Mouse (Mus musculus) CH12.LX (cell line): ENCODE measurements around the gene Kank1. TPM values are rescaled to one million over a fixed set of nuclear protein-coding genes. Genes with fewer than 3 reads are reported as not detected.

Experiments
- DNase-seq: peaks from one replicate; pipeline ENCODE4 v3.0.0-alpha.2; 2013; ENCODE audit errors: extremely low read depth
- H3K27ac ChIP-seq: 2 replicates; pipeline ENCODE4 v1.5.1; 2012; ENCODE audit warnings: low read depth, mild to moderate bottlenecking, control low read depth, moderate library complexity; ENCODE audit not compliant: insufficient read depth
- H3K27me3 ChIP-seq: replicated peaks from 2 replicates; pipeline ENCODE3; 2012; ENCODE audit warnings: inconsistent platforms
- H3K36me3 ChIP-seq, 2 experiments: replicated peaks in 1 of 2; 2 replicates each; pipeline versions ENCODE3 to v1.6.1; 2012; ENCODE audit warnings: inconsistent platforms in 1 of 2, low read length in 1 of 2, mild to moderate bottlenecking in 1 of 2, mixed read lengths in 1 of 2, moderate library complexity in 1 of 2; ENCODE audit not compliant: control insufficient read depth in 1 of 2, insufficient read depth in 1 of 2
- H3K4me1 ChIP-seq, 2 experiments: 2 replicates each; pipeline ENCODE4 v1.6.1; 2012; ENCODE audit warnings: inconsistent platforms in 1 of 2, moderate library complexity in 1 of 2; ENCODE audit not compliant: insufficient read depth in 2 of 2, control insufficient read depth in 1 of 2
- H3K4me2 ChIP-seq: 2 replicates; pipeline ENCODE4 v1.6.1; 2012; ENCODE audit warnings: low read depth, mild to moderate bottlenecking, control low read depth; ENCODE audit not compliant: poor library complexity, insufficient read depth, severe bottlenecking
- H3K4me3 ChIP-seq, 3 experiments: fragments of 150-350 bp in 1 of 3; sonication (generic) in 1 of 3; replicated peaks in 1 of 3; 2 replicates each; pipeline versions ENCODE3 to v1.5.1; 2011 to 2012; ENCODE audit warnings: low read depth in 2 of 3, low read length in 2 of 3, mild to moderate bottlenecking in 2 of 3, moderate library complexity in 2 of 3, control low read depth in 1 of 3, improper control_type of control experiment in 1 of 3, inconsistent platforms in 1 of 3, mixed read lengths in 1 of 3; ENCODE audit not compliant: poor library complexity in 1 of 3
- H3K79me2 ChIP-seq: replicated peaks from 2 replicates; pipeline ENCODE4 v1.6.1; 2012; ENCODE audit warnings: mild to moderate bottlenecking, moderate library complexity; ENCODE audit not compliant: control insufficient read depth, poor library complexity, insufficient read depth, severe bottlenecking; ENCODE audit errors: extremely low read depth
- H3K9ac ChIP-seq: 2 replicates; pipeline ENCODE4 v1.6.1; 2012; ENCODE audit warnings: low read depth, mild to moderate bottlenecking, control low read depth, moderate library complexity; ENCODE audit not compliant: insufficient read depth
- H3K9me3 ChIP-seq: replicated peaks from 2 replicates; pipeline ENCODE3; 2012; ENCODE audit warnings: low read length, inconsistent platforms, mixed read lengths
- BHLHE40 ChIP-seq: IDR thresholded peaks from 2 replicates; pipeline ENCODE4 v1.6.1; 2011; ENCODE audit warnings: mild to moderate bottlenecking, low read depth, low read length, improper control_type of control experiment
- CHD2 ChIP-seq: IDR thresholded peaks from 2 replicates; pipeline ENCODE4 v1.6.1; 2011; ENCODE audit warnings: low read length, improper control_type of control experiment
- ELF1 ChIP-seq: IDR thresholded peaks from 2 replicates; pipeline ENCODE4 v1.6.1; 2014; ENCODE audit warnings: low read depth, mild to moderate bottlenecking, inconsistent platforms, low read length, improper control_type of control experiment
- EP300 ChIP-seq: IDR thresholded peaks from 2 replicates; pipeline ENCODE4 v1.6.1; 2011; ENCODE audit warnings: low read length, improper control_type of control experiment
- HCFC1 ChIP-seq: IDR thresholded peaks from 2 replicates; pipeline ENCODE4 v1.6.1; 2012; ENCODE audit warnings: low read depth, mild to moderate bottlenecking, inconsistent platforms, low read length, improper control_type of control experiment
- IRF4 ChIP-seq: IDR thresholded peaks from 2 replicates; pipeline ENCODE4 v1.6.1; 2014; ENCODE audit warnings: low read depth, mild to moderate bottlenecking, inconsistent platforms, low read length, improper control_type of control experiment
- JUN ChIP-seq: IDR thresholded peaks from 2 replicates; pipeline ENCODE4 v1.6.1; 2011; ENCODE audit warnings: low read depth, mild to moderate bottlenecking, low read length, improper control_type of control experiment, moderate library complexity; ENCODE audit not compliant: insufficient read depth
- JUND ChIP-seq: conservative IDR thresholded peaks from 2 replicates; pipeline ENCODE4 v1.6.1; 2011; ENCODE audit warnings: low read depth, low read length, improper control_type of control experiment
- KAT2A ChIP-seq: IDR thresholded peaks from 2 replicates; pipeline ENCODE4 v1.6.1; 2012; ENCODE audit warnings: low read length, improper control_type of control experiment, inconsistent platforms; ENCODE audit not compliant: insufficient replicate concordance
- MAFK ChIP-seq: IDR thresholded peaks from 2 replicates; pipeline ENCODE4 v1.6.1; 2011; ENCODE audit warnings: low read length, improper control_type of control experiment; ENCODE audit not compliant: insufficient replicate concordance
- MAX ChIP-seq: IDR thresholded peaks from 2 replicates; pipeline ENCODE4 v1.6.1; 2011; ENCODE audit warnings: low read length, improper control_type of control experiment
- MEF2A ChIP-seq: IDR thresholded peaks from 2 replicates; pipeline ENCODE4 v1.6.1; 2014; ENCODE audit warnings: low read depth, mild to moderate bottlenecking, inconsistent platforms, low read length, improper control_type of control experiment, borderline replicate concordance
- MXI1 ChIP-seq: IDR thresholded peaks from 2 replicates; pipeline ENCODE4 v1.6.1; 2011; ENCODE audit warnings: mild to moderate bottlenecking, low read depth, low read length, improper control_type of control experiment
- MYC ChIP-seq: IDR thresholded peaks from 2 replicates; pipeline ENCODE4 v1.6.1; 2011; ENCODE audit warnings: low read depth, mild to moderate bottlenecking, improper control_type of control experiment, low read length
- NELFE ChIP-seq: IDR thresholded peaks from 2 replicates; pipeline ENCODE4 v1.6.1; 2011; ENCODE audit warnings: low read depth, low read length, improper control_type of control experiment
- NRF1 ChIP-seq: IDR thresholded peaks from 2 replicates; pipeline ENCODE4 v1.6.1; 2014; ENCODE audit warnings: low read depth, mild to moderate bottlenecking, inconsistent platforms, low read length, improper control_type of control experiment, moderate library complexity
- POLR2AphosphoS2 ChIP-seq: IDR thresholded peaks from 2 replicates; pipeline ENCODE4 v1.6.1; 2011; ENCODE audit warnings: low read depth, low read length, improper control_type of control experiment
- RCOR1 ChIP-seq: conservative IDR thresholded peaks from 2 replicates; pipeline ENCODE4 v1.6.1; 2012; ENCODE audit warnings: low read depth, mild to moderate bottlenecking, inconsistent platforms, low read length, improper control_type of control experiment
- TBP ChIP-seq: conservative IDR thresholded peaks from 2 replicates; pipeline ENCODE4 v1.6.1; 2011; ENCODE audit warnings: low read depth, low read length, improper control_type of control experiment
- TCF12 ChIP-seq: IDR thresholded peaks from 2 replicates; pipeline ENCODE4 v1.6.1; 2014; ENCODE audit warnings: low read depth, mild to moderate bottlenecking, inconsistent platforms, low read length, improper control_type of control experiment
- UBTF ChIP-seq: IDR thresholded peaks from 2 replicates; pipeline ENCODE4 v1.6.1; 2012; ENCODE audit warnings: low read depth, mild to moderate bottlenecking, inconsistent platforms, low read length, improper control_type of control experiment, moderate library complexity
- USF1 ChIP-seq: IDR thresholded peaks from 2 replicates; pipeline ENCODE4 v1.6.1; 2014; ENCODE audit warnings: low read depth, mild to moderate bottlenecking, inconsistent platforms, low read length, improper control_type of control experiment
- USF2 ChIP-seq: conservative IDR thresholded peaks from 2 replicates; pipeline ENCODE4 v1.6.1; 2011; ENCODE audit warnings: low read depth, low read length, improper control_type of control experiment
- ZC3H11A ChIP-seq: IDR thresholded peaks from 2 replicates; pipeline ENCODE4 v1.6.1; 2012; ENCODE audit warnings: low read depth, mild to moderate bottlenecking, inconsistent platforms, low read length, improper control_type of control experiment
- ZKSCAN1 ChIP-seq: IDR thresholded peaks from 2 replicates; pipeline ENCODE4 v1.6.1; 2012; ENCODE audit warnings: low read depth, inconsistent platforms, low read length, improper control_type of control experiment, borderline replicate concordance
- ZNF384 ChIP-seq: IDR thresholded peaks from 2 replicates; pipeline ENCODE4 v1.6.1; 2012; ENCODE audit warnings: low read depth, low read length, improper control_type of control experiment, inconsistent platforms
- dilution Hi-C: fragments of 300-500 bp; cut with MboI; formaldehyde crosslinking; loops from 2 replicates; pipeline ENCODE4 v1.14.3; 2020; ENCODE audit warnings: low sequenced_read_pairs; ENCODE audit not compliant: extremely low pct_unique_long_range_greater_than_20kb, extremely low pct_ligation_motif_present
- in situ Hi-C: fragments of 300-500 bp; cut with MboI; formaldehyde crosslinking; loops from 3 replicates; pipeline ENCODE4 v1.14.3; 2019; ENCODE audit warnings: low sequenced_read_pairs, low pct_ligation_motif_present, low pct_unique_long_range_greater_than_20kb, mixed read lengths
- polyA plus RNA-seq: library from polyadenylated mRNA; unstranded; fragments of >175 nt; gene quantifications from 2 replicates; pipeline ENCODE4 v1.2.1, GENCODE M21; 2012; ENCODE audit warnings: low read depth; ENCODE audit not compliant: insufficient read length
- total RNA-seq, 2 experiments: library from RNA; depleted of rRNA; stranded (reverse); fragments of 300-350 nt in 1 of 2; fragments of >200 nt in 1 of 2; gene quantifications; 2 replicates each; pipeline ENCODE4 v1.2.3; 2012 to 2014

The Kank1 gene
- total and polyA plus RNA-seq, 3 experiments = 0.10 to 0.13 (median 0.12) TPM

DNA sequence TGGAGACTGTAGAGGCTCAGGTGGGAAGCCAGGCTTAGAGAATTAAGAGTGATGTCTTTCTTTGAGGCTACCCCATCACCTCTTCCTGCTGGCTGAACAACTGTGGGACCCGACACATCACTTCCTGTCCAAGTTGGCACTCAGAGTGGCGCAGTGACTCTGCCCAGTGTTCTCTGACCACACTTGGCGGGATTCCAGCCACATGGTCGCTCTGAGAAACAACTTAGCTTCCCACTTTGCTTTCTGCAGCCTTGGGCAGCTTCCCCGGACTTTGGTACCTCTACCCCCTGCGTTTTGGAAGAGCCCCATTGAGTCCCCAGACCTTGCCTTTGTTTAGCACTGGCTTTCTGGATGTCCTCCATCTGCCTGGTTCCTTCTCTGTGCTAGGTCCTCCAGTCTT is 31.8 kb downstream of the Kank1 start:
- H3K27ac ChIP-seq = no peak overlapping the region
- in situ Hi-C loops (no loop called here), dilution Hi-C loops (no loop called here)
- no peak overlapping the region for H3K4me3 ChIP-seq
- TF ChIP-seq KAT2A = no peak
- TF ChIP-seq MEF2A = no peak
- no peak for TF ChIP-seq JUN
- TF ChIP-seq MAFK = no peak
- TF ChIP-seq POLR2AphosphoS2 = no peak
- no peak for TF ChIP-seq BHLHE40
- TF ChIP-seq TCF12 = no peak
- TF ChIP-seq UBTF = no peak
- no peak for TF ChIP-seq USF1
- no peak for TF ChIP-seq EP300
- TF ChIP-seq TBP = no peak
- TF ChIP-seq ZNF384 = no peak
- no peak for TF ChIP-seq NRF1
- no peak for TF ChIP-seq MAX
- no peak for TF ChIP-seq RCOR1
- no peak for TF ChIP-seq CHD2
- no peak for TF ChIP-seq ELF1
- no peaks in the 10 kb centered on the region for H3K4me1 ChIP-seq
- H3K9me3 ChIP-seq = peaks cover 7% of the 10 kb centered on the region
- no peak for DNase-seq
- no peak overlapping the region for H3K9ac ChIP-seq
- H3K27me3 ChIP-seq = no peaks in the 10 kb centered on the region
- no peak overlapping the region for H3K4me2 ChIP-seq
- H3K79me2 ChIP-seq = no peaks in the 10 kb centered on the region
- no peaks in the 10 kb centered on the region for H3K36me3 ChIP-seq

DNA sequence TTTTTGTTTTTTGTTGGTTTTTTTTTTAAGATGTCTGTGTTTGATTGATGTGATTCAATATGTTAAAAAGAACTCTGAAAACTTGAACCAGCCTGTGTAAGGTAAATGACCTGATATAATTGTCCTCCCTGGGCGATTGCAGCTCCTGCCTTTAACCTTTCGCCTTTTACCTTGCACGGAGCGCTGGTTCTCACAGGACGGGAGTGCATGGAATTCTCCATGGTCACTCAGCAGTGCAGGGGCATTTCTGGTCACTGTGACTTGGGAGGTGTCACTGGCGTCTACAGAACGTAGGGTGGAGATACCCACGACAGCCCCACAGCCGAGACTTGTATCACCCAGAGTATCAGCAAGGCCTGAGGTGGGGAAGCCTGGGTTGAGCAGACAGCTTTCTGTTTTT is 34.8 kb downstream of the Kank1 start:
- Histone ChIP-seq H3K79me2 (no peaks in the 10 kb centered on the region), H3K27me3 (no peaks in the 10 kb centered on the region), H3K4me1 (no peaks in the 10 kb centered on the region), H3K36me3 (no peaks in the 10 kb centered on the region)
- in situ Hi-C loops (no loop called here), dilution Hi-C loops (no loop called here)
- TF ChIP-seq ELF1 (no peak), TBP (no peak), HCFC1 (no peak), USF1 (no peak), ZKSCAN1 (no peak), USF2 (no peak), ZC3H11A (no peak), ZNF384 (no peak), NELFE (no peak), MYC (no peak), IRF4 (no peak), MXI1 (no peak), RCOR1 (no peak), MAFK (no peak), MAX (no peak), JUND (no peak)
- TF ChIP-seq, all 38 proteins: peak for 0
- H3K4me2 ChIP-seq = no peak overlapping the region
- peaks cover 7% of the 10 kb centered on the region for H3K9me3 ChIP-seq
- H3K4me3 ChIP-seq = no peak overlapping the region
- no peak overlapping the region for H3K9ac ChIP-seq
- H3K27ac ChIP-seq = no peak overlapping the region
- DNase-seq = no peak
